Comparison of ENCODE assay signal across 11 mouse cellular contexts in genomic region chr7:120875540-120876388, GRCm38 (mm10). TPM values are rescaled to one million over a fixed set of nuclear protein-coding genes. Genes with fewer than 3 reads are reported as not detected.
DNase-seq lines count a peak whose midpoint lies in the region; ATAC-seq lines count a peak whose summit lies in the region.
"Had no signal": no experiment of that assay in that cellular context is flagged by ENCODE, and none has a peak within 500 bp of the region (broad histone marks: within the 10 kb centered on the region; RNA-seq: fewer than 3 reads in every experiment).

No protein-coding gene starts in this region.

- intact Hi-C loops in heart, postnatal 25 days (cut with DNase I), result no loop called here

- no peak overlapping the region for H3K4me2 ChIP-seq in heart, embryonic 12.5 days
- no peak overlapping the region for H3K4me2 ChIP-seq in neural tube, embryonic 13.5 days
- H3K4me2 ChIP-seq in neural tube, embryonic 15.5 days, result no peak overlapping the region
- H3K4me2 ChIP-seq in stomach, embryonic 15.5 days, result no peak overlapping the region
- H3K4me2 ChIP-seq: embryonic facial prominence, embryonic 13.5 days had no signal

- no peaks in the 10 kb centered on the region for H3K27me3 ChIP-seq in heart, embryonic 12.5 days (replicated peaks)
- H3K27me3 ChIP-seq in neural tube, embryonic 13.5 days, result no peaks in the 10 kb centered on the region
- no peaks in the 10 kb centered on the region for H3K27me3 ChIP-seq in neural tube, embryonic 15.5 days (replicated peaks)
- no peaks in the 10 kb centered on the region for H3K27me3 ChIP-seq in stomach, embryonic 15.5 days (replicated peaks)
- H3K27me3 ChIP-seq: embryonic facial prominence, embryonic 13.5 days had no signal

- WGBS in heart, embryonic 12.5 days, result 52% methylated on average over 3 of the region's 3 CpGs
- 81% methylated on average over 3 of the region's 3 CpGs for WGBS in neural tube, embryonic 13.5 days
- WGBS in neural tube, embryonic 15.5 days, result 72% methylated on average over 3 of the region's 3 CpGs
- WGBS in stomach, embryonic 15.5 days, result 55% methylated on average over 3 of the region's 3 CpGs

- peak; percentile 61; the same call in 1 of the 2 replicates for ATAC-seq in heart, embryonic 12.5 days (ENCODE audit: insufficient number of reproducible peaks, low FRiP score)
- 0 out of 2 replicates have a peak, but pooled peaks have one; percentile 36 for ATAC-seq in neural tube, embryonic 13.5 days (ENCODE audit: low read depth)
- ATAC-seq in neural tube, embryonic 15.5 days (ENCODE audit: low FRiP score), result no peak
- ATAC-seq in stomach, embryonic 15.5 days (ENCODE audit: insufficient read depth, low FRiP score, low read depth), result peak; percentile 63

- H3K27ac ChIP-seq in heart, embryonic 12.5 days (ENCODE audit: poor library complexity, severe bottlenecking), result peak overlapping the region; percentile 18; the same call in 1 of the 2 replicates
- no peak overlapping the region for H3K27ac ChIP-seq in neural tube, embryonic 13.5 days (replicated peaks)
- H3K27ac ChIP-seq in neural tube, embryonic 15.5 days (replicated peaks), result no peak overlapping the region
- peak overlapping the region; percentile 86 for H3K27ac ChIP-seq in stomach, embryonic 15.5 days
- H3K27ac ChIP-seq: embryonic facial prominence, embryonic 13.5 days had no signal

- no peak overlapping the region; the same call in 1 of the 2 replicates for H3K9ac ChIP-seq in heart, embryonic 12.5 days
- H3K9ac ChIP-seq in neural tube, embryonic 13.5 days, result no peak overlapping the region
- H3K9ac ChIP-seq in neural tube, embryonic 15.5 days (replicated peaks), result no peak overlapping the region
- no peak overlapping the region for H3K9ac ChIP-seq in stomach, embryonic 15.5 days
- H3K9ac ChIP-seq: embryonic facial prominence, embryonic 13.5 days had no signal

- H3K36me3 ChIP-seq in heart, embryonic 12.5 days, result peaks cover 7% of the 10 kb centered on the region; the same call in 1 of the 2 replicates
- peaks cover 10% of the 10 kb centered on the region for H3K36me3 ChIP-seq in neural tube, embryonic 13.5 days
- peaks cover 12% of the 10 kb centered on the region for H3K36me3 ChIP-seq in neural tube, embryonic 15.5 days
- peaks cover 10% of the 10 kb centered on the region; the same call in 1 of the 2 replicates for H3K36me3 ChIP-seq in stomach, embryonic 15.5 days

- DNase-seq in heart, postnatal 25 days (ENCODE audit: low spot score), result no peak
- DNase-seq in liver, result peak; percentile 49
- DNase-seq in spleen, postnatal 14 days (ENCODE audit: low spot score in 2 of 2), result no peak
- no peak for DNase-seq in embryo, embryonic 10 days (ENCODE audit: low spot score)
- DNase-seq: adrenal gland, postnatal 25 days; cerebellum, adult 11-12 months had no signal

- H3K4me1 ChIP-seq in heart, embryonic 12.5 days (replicated peaks), result peaks cover 25% of the 10 kb centered on the region
- H3K4me1 ChIP-seq in neural tube, embryonic 13.5 days (replicated peaks), result 0 out of 2 replicates have a peak, but pooled peaks cover under 1% of the 10 kb centered on the region
- no peaks in the 10 kb centered on the region for H3K4me1 ChIP-seq in neural tube, embryonic 15.5 days
- peaks cover 9% of the 10 kb centered on the region; the same call in 1 of the 2 replicates for H3K4me1 ChIP-seq in stomach, embryonic 15.5 days

- H3K9me3 ChIP-seq in heart, embryonic 12.5 days (replicated peaks), result no peaks in the 10 kb centered on the region
- no peaks in the 10 kb centered on the region for H3K9me3 ChIP-seq in neural tube, embryonic 13.5 days
- no peaks in the 10 kb centered on the region for H3K9me3 ChIP-seq in neural tube, embryonic 15.5 days (replicated peaks)
- H3K9me3 ChIP-seq in stomach, embryonic 15.5 days, result no peaks in the 10 kb centered on the region
- H3K9me3 ChIP-seq: embryonic facial prominence, embryonic 13.5 days had no signal

- no peak overlapping the region for H3K4me3 ChIP-seq in heart, embryonic 12.5 days
- H3K4me3 ChIP-seq in neural tube, embryonic 13.5 days, result no peak overlapping the region
- H3K4me3 ChIP-seq in neural tube, embryonic 15.5 days (replicated peaks), result no peak overlapping the region
- H3K4me3 ChIP-seq in stomach, embryonic 15.5 days (replicated peaks), result no peak overlapping the region
- H3K4me3 ChIP-seq: embryonic facial prominence, embryonic 13.5 days had no signal

RNA-seq across cellular contexts. Expression of gene Eef2k, which starts 33.1 kb away (rescaled TPM):
- 14.9 and 17.1 TPM in 2 replicates for polyA plus RNA-seq in heart, embryonic 12.5 days (2016; fragmentation: Nextera tagmentation; extraction: Ambion mirVana)
- 10 to 100 TPM; 27.7 to 32.5 TPM for total RNA-seq in heart, postnatal 25 days (2021)
- 29.2 and 34.1 TPM in 2 replicates for polyA plus RNA-seq in neural tube, embryonic 13.5 days (2015; fragmentation: Nextera tagmentation; extraction: Ambion mirVana)
- polyA plus RNA-seq in neural tube, embryonic 15.5 days (2015; fragmentation: Nextera tagmentation; extraction: Ambion mirVana), result 33.5 and 40.6 TPM in 2 replicates
- polyA plus RNA-seq in stomach, embryonic 15.5 days (2015; fragmentation: Nextera tagmentation; extraction: Ambion mirVana), result 54.3 and 58.0 TPM in 2 replicates

RNA-seq across cellular contexts. Expression of gene Polr3e, which starts 41.8 kb away (rescaled TPM):
- polyA plus RNA-seq in heart, embryonic 12.5 days (2016; fragmentation: Nextera tagmentation; extraction: Ambion mirVana), result 24.4 and 25.9 TPM in 2 replicates
- total RNA-seq in heart, postnatal 25 days (2021), result 1 to 10 TPM; 8.2 to 8.7 TPM
- polyA plus RNA-seq in neural tube, embryonic 13.5 days (2015; fragmentation: Nextera tagmentation; extraction: Ambion mirVana), result 21.4 and 24.7 TPM in 2 replicates
- polyA plus RNA-seq in neural tube, embryonic 15.5 days (2015; fragmentation: Nextera tagmentation; extraction: Ambion mirVana), result 23.4 and 26.4 TPM in 2 replicates
- 34.4 and 36.4 TPM in 2 replicates for polyA plus RNA-seq in stomach, embryonic 15.5 days (2015; fragmentation: Nextera tagmentation; extraction: Ambion mirVana)

Comparison
In these comparisons a context has a peak if more than half of its experiments do, and no peak if none do; other contexts are left out.
1. H3K27ac ChIP-seq: peak in heart, embryonic 12.5 days (single experiment) and stomach, embryonic 15.5 days (single experiment); none in neural tube, embryonic 13.5 days (single experiment) and neural tube, embryonic 15.5 days (single experiment).